Mouse (Mus musculus): ENCODE data around the gene Pon2. TPM values are rescaled to one million over a fixed set of nuclear protein-coding genes. Genes with fewer than 3 reads are reported as not detected.

Gene Pon2
- polyA plus RNA-seq (2012; rRNA removed; ENCODE audit: low replicate concordance), result 14.0 and 24.2 TPM in 2 replicates

GRCm38 (mm10) chr6:5298092-5298554 lies at the start of gene Pon2:
Pon2 (minus strand) TSS chr6:5298455.

GRCm38 (mm10) chr6:5255722-5256451 lies 42.4 kb downstream of the Pon2 start, which contains the start of gene Pon3:
Pon3 (minus strand) TSS chr6:5256286.

Other genes with a start within 250 kb of the Pon2 start
- 3.6 and 6.8 TPM in 2 replicates for gene Pon1, start 104.5 kb downstream of the Pon2 start, polyA plus RNA-seq (2012; rRNA removed; ENCODE audit: low replicate concordance)
- gene Pon3, start 42.2 kb downstream of the Pon2 start, polyA plus RNA-seq (2012; rRNA removed; ENCODE audit: low replicate concordance), result 16.0 and 47.4 TPM in 2 replicates
- gene Asb4, start 84.9 kb upstream of the Pon2 start, polyA plus RNA-seq (2012; rRNA removed; ENCODE audit: low replicate concordance), result 0.55 and 1.6 TPM in 2 replicates
- 86.1 and 195 TPM in 2 replicates for gene Pdk4, start 197.9 kb upstream of the Pon2 start, polyA plus RNA-seq (2012; rRNA removed; ENCODE audit: low replicate concordance)

Measured in mammary gland, adult 2 months (tissue).